Mouse (Mus musculus): ENCODE results near the gene Csmd2.

GRCm38 (mm10) chr4:128085096-128085495, 97.4 kb downstream of the Csmd2 start:
- TF ChIP-seq CTCF (IDR thresholded peaks at IDR 0.05; ENCODE audit: low read depth) (no peak), EP300 (optimal IDR thresholded peaks at IDR 0.05) (no peak)
